Mouse (Mus musculus) left cerebral cortex, adult 8-10 months (tissue): Measurements from ENCODE around the gene Rac1. TPM values are rescaled to one million over a fixed set of nuclear protein-coding genes. Genes with fewer than 3 reads are reported as not detected.
"Not testable (repeated sequence)": the region's sequence is repeated elsewhere in the genome, so short reads cannot be mapped to it uniquely, and the experiment has no call there.

Experiments used
- DNase-seq, 2 experiments: peaks; one replicate each; pipeline ENCODE4 v3.0.0; 2022; ENCODE audit warnings: low spot score in 2 of 2
- total RNA-seq, 4 experiments: library from RNA; stranded (reverse); gene quantifications; 2 replicates each; pipeline ENCODE4 v1.2.4; 2022

The Rac1 gene
- total RNA-seq, 4 experiments from 2014 or later = 369 to 406 (median 382) TPM

GRCm38 (mm10) chr5:143526698-143527331 lies 1.0 kb downstream of the Rac1 start:
- DNase-seq = no peak

- no peak for DNase-seq
Measured at GRCm38 (mm10) chr5:143525454-143526225, 2.2 kb downstream of the Rac1 start.

GRCm38 (mm10) chr5:143522882-143523281 lies 5.0 kb downstream of the Rac1 start:
- DNase-seq = no peak

- no peak for DNase-seq
Measured at GRCm38 (mm10) chr5:143520415-143520814, 7.4 kb downstream of the Rac1 start.

GRCm38 (mm10) chr5:143518045-143518591 lies 9.7 kb downstream of the Rac1 start:
- no peak for DNase-seq

- DNase-seq = no peak
Measured at GRCm38 (mm10) chr5:143517436-143517835, 10.4 kb downstream of the Rac1 start.

GRCm38 (mm10) chr5:143517005-143517404 lies 10.8 kb downstream of the Rac1 start:
- DNase-seq = no peak

- DNase-seq = no peak
Measured at GRCm38 (mm10) chr5:143514878-143515277, 13.0 kb downstream of the Rac1 start.

- no peak for DNase-seq
Measured at GRCm38 (mm10) chr5:143512305-143512704, 15.5 kb downstream of the Rac1 start.

GRCm38 (mm10) chr5:143511577-143511976 lies 16.3 kb downstream of the Rac1 start:
- no peak for DNase-seq

- DNase-seq = no peak
Measured at GRCm38 (mm10) chr5:143509737-143510136, 18.1 kb downstream of the Rac1 start.

GRCm38 (mm10) chr5:143509294-143509693 lies 18.5 kb downstream of the Rac1 start:
- no peak for DNase-seq

GRCm38 (mm10) chr5:143505545-143505944 lies 22.3 kb downstream of the Rac1 start:
- DNase-seq = no peak

GRCm38 (mm10) chr5:143505056-143505455 lies 22.8 kb downstream of the Rac1 start:
- DNase-seq = no peak

- no peak for DNase-seq
Measured at GRCm38 (mm10) chr5:143504453-143504852, 23.4 kb downstream of the Rac1 start.

GRCm38 (mm10) chr5:143503740-143504139 lies 24.1 kb downstream of the Rac1 start:
- no peak for DNase-seq

- no peak for DNase-seq
Measured at GRCm38 (mm10) chr5:143502899-143503557, 24.8 kb downstream of the Rac1 start.

GRCm38 (mm10) chr5:143501649-143502048 lies 26.2 kb downstream of the Rac1 start:
- DNase-seq = no peak

- no peak for DNase-seq
Measured at GRCm38 (mm10) chr5:143501140-143501539, 26.7 kb downstream of the Rac1 start.

- not testable (repeated sequence) for DNase-seq
Measured at GRCm38 (mm10) chr5:143500711-143501110, 27.1 kb downstream of the Rac1 start.

GRCm38 (mm10) chr5:143499686-143500085 lies 28.1 kb downstream of the Rac1 start:
- DNase-seq = no peak

GRCm38 (mm10) chr5:143499197-143499596 lies 28.6 kb downstream of the Rac1 start:
- DNase-seq = no peak
